Mouse (Mus musculus): ENCODE results near the gene Def6.

Def6 gene

DNA sequence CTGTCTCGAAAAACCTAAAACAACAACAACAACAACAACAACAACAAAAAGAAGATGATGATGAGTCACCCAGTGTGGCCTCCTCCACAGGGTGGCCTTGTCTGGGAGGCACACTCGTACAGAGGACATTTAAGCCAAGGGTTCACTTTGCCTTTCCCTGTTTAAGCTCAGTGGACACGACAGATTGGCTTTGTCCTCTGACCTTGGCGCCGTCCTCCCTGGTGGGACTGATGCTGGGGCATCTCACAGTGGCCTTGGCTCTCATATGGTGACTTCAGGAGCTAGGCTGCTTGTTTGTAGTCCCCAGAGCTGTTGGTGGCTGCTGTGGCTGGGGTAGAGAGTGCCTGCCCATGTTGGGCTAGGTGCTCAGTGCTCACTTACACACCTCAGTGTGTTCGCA is 36.6 kb downstream of the Def6 start:
- DNase-seq = no peak

DNA sequence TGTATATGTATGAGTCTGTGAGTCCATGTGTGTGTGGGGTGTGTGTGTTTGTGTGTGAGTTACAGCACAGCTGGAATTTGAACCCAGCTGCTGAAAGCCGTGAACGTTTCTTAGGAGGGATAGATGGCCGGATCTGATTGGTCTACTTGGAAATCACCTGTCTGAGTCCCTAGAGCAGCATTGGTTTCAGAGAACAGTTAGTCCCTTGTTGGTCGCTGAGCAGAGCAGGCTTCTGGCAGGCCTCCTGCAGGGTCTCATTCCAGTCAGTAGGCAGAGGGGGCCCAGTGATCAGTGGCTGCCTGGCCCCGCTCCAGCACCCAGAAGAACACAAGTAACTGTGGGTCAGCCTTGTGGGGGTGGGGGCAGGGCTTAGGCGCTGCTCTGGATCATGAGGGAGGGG is 37.1 kb downstream of the Def6 start:
- DNase-seq = no peak

DNA sequence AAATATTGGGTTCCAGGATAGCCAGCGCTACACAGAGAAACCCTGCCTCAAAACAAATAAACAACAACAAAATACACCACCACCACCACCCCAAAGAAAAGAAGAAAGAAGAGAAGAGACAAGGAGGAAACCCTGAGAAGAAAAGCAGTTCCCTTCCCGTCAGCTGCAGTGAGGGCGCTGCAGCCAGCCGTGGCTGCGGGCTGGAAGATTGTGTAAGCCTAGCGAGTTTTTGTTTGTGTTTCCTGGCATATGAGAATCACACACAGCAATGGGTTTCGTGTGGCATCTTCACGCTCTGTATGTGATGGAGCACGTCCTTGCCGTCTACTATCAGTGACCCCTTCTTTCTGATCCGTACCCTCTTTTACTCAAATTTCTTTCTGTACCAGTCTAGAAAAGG is 39.1 kb downstream of the Def6 start:
- DNase-seq = no peak

DNA sequence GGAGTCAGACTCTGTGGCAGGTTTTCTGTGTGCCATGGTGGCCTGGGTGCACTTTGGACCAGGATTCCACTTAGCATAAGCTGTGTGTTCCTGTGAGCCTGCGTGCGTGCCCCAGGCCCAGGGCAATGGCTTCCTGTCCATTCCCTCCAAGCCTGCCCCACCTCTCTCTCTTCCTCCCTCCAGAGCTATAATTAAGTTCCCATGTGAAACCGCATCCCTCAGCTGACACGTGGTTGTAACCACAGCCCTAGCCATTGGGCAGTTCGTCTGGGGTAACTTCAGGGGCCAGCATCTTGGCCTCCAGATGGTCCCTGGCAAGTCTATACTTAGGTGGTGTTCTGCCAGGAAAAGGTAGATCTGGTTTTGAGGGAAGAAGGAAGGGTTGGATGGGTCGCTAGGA is 40.0 kb downstream of the Def6 start:
- DNase-seq = no peak

DNA sequence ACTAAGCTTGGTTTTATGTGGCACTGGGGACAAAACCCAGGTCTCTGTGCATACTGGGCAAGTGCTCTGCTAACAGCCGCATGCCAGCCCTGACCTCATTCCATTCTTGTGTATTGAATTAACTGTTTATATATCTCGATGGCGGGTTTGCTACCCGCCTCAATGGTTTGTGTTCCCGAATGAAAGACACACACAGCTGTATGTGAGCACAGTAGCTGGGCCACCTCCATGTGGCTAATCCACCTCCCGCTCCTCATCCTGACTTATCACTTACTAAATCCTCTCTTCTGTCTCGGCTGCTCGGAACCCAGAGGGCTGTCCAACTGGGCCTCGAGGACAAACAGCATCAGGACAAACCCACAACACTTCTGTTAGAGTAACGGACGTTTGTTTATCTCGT is 41.5 kb downstream of the Def6 start:
- DNase-seq = no peak

DNA sequence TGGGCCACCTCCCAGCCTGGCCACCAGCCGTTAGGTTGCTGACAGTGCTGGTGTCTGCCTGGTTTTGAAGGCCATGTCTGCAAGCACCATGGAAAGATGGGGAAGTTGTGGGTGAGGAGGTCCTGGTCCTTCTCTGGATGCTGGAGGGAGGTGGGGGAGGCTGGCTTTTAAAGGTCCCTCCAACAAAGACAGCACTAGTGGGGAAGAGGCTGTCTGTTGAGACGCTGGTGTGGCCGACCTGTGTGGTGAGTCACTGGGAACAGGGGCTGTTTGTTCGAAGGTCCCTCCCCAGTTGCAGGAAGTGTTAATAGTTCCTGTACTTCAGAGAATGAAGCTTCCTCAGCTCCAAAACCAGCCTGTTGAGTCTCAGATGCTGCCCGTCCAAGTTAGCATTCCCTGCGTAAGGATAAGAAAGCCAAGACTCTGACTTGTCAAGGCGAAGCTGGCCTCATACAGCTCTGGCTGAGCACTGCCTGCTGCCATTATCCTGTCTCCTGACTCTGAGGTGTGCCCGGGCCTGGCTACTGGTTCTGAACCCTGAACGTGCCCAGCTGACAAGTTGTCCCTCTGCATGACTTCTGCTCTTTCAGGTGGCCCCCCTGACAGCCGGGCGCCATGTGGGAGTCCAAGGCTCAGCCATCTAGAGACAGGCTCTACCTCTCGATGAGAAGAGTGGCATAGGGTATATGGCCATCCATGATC is 44.2 kb downstream of the Def6 start:
- DNase-seq = no peak

DNA sequence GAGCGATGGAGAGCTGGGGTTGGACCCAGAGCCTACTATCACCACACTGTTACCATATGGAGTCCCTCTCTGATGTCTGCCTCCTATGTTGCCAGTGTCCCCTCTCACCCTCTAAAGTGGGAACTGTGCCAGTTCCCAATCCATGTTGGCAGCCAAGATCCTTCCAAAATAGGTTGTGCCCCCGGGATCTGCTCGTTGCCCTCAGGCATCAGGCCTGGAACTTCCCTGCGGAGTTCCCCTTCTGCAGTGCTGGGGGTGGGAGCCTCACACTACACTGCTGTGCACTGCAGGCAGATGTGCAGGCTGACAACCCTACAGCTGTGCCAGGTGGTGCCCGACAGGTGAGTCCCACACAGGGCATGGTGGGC is 44.7 kb downstream of the Def6 start:
- DNase-seq = no peak

DNA sequence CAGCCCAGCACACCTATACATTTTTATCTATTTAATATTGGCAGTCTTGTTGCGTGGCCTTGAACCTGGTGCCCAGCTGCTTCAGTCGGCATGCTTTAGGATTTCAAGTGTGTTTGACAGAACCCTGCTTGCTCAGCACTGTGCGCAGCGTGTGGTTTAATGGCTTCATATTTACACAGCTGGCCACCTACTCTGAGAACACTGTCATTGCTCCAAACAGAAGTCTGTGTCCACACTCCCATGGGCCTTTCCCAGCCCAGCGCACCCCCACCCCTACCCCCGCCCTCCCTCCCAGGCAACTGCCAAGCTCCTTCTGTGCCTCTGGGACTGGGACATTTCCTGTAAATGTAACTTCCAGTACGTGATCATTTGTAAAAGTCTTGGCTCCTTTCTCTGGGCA is 45.6 kb downstream of the Def6 start:
- DNase-seq = peak; percentile 20

DNA sequence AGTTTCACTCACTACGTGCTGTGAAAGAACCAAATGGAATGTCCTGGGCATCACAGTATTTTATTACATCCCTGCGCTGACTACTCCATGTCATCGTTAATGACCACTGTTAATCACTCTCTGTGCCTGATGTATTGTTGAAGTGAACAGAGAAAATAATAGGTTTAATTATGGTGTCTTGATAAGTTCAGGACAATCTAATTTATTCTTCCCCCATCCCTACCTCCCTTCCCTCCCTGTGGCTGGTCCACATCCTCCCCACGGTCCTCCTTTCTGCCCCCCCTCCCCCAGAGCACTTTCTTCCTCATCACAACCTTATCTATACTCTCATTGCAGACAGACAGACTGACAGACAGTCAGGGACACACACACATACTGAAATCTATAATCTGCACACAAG is 47.2 kb downstream of the Def6 start:
- DNase-seq = no peak

DNA sequence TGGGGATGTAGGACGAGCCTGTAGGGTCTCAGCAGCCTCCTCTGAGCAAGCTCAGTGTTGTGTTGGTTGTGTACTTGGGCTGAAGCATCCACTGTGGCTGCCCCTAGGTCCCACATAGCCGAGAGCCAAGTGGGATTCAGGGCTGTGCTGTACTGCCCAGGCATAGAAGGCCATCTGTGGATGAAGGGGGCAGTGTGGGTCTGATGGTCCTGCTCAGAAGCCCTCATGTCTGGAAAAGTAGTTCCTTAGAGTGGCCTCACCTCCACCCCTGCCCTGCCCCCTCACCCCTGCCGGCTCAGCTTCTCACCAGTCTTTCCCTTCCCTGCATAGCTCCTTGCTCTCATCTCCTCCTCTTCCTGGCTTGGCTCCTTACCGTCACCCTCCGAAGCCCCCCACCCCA is 48.1 kb downstream of the Def6 start:
- no peak for DNase-seq

DNA sequence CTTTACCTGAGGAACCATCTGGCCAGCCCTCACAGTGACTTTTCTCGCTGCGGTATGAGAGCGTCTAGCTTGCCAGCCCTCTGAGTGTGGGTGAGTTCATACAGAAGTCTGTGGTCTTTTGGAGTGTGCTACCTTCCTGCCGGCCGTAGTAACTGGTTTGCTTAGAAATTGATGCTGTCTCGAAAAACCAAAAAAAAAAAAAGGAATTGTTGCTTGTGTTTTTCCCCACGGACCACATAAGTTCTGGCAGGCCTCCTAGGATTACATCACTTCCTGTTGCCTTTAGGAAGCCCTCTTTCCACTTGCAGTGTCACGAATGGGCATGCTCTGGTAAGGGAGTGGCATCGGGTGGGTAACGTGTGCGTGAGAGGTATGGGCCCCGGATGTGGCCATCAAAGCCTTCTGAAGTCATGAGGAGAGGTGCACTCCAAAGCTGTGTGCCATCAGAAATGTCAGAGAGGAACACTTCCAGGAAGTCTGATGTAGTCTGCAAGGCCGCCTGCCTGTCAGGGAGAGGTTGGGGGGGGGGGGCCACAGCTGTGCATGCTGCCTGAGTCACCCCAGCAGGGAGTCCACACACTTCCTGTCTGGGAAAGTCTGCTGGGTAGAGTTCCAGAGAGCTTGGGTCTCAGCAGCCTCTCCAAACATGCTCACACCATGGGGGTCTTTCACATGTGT is 49.2 kb downstream of the Def6 start:
- DNase-seq = peak; percentile 58

DNA sequence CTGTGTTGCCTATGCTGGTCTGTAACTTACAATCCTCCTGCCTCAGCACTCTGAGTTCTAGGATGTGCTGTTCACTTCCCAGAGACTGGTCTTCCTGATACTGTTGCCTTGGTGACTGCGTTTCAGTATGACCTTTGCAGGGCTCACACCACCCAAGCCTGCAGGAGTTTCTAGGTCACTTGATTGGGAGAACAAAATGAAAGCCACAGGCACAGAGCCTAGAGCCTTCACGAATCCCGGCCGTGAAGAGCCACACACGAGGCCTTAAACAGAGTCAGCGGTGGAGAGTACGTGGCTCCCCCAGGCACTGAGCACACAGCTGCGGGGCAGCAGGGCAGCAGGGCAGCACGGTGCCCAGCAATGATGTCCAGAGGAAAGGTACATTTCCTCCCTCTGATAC is 50.7 kb downstream of the Def6 start:
- DNase-seq = no peak

DNA sequence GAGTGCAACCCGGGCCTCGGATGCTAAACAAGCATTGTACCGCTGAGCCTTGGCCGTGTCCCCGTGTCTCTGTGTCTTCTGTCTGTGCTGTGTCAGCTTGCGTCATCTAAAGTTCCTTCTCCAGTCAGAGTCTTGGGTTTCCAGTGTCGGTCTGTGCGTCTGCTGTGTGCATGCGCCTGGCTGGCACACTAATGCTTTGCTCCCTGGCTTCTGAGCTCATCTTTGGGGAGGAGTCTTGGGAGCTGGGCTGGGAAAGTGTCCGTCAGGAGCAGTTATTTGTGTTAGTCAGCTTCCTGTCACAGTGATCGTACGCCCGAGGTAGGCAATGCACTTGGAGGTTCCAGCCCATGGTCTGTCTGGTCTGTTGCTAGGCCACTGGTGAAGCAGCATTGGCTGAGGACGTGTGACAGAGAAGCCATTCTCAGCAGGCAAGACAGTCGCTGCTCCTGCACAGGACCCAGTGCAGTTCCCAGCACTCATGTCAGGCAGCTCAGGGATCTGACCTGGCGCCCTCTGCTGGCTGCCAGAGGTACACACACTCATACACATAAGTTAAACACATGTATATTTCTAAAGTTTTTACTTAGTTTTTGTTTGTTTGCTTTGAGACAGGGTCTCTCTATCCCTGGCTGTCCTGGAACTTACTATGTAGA is 52.4 kb downstream of the Def6 start:
- DNase-seq = no peak

DNA sequence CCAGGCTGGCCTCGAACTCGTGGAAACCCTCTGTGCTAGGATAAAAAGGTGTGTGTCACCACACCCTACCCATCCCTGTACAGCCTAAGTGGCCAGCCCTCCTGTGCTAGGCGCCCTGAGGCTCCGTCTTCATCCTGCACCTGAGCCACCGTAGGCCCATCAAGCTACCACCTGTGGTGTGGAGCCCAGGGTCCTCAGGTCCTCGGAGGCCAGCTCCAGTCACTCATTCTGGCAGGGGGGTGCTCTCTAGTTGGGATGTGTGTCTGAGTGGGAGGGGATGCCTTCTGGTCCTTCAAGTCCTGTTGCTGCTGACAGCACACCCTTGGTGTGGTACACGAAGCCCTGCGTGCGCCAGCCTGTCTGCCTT is 52.9 kb downstream of the Def6 start:
- DNase-seq = no peak

DNA sequence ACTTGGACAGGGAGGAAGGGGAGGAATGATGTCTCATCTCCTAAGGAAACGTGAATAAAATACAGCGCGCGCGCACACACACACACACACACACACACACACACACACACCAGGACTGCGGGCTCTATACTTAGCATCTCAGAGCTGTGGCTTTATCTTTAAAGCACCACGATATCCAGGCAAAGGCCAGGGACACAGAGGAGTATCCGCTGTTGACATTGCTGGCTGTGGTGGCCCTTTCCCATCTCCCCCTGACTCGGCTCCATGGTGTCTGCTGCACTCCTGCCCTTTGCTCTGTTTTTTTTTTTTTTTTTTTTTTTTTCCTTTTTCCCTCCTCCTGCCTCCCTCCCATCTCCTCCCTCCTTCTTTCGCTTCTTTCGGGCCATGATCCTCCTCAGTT is 54.2 kb downstream of the Def6 start:
- DNase-seq = no peak

DNA sequence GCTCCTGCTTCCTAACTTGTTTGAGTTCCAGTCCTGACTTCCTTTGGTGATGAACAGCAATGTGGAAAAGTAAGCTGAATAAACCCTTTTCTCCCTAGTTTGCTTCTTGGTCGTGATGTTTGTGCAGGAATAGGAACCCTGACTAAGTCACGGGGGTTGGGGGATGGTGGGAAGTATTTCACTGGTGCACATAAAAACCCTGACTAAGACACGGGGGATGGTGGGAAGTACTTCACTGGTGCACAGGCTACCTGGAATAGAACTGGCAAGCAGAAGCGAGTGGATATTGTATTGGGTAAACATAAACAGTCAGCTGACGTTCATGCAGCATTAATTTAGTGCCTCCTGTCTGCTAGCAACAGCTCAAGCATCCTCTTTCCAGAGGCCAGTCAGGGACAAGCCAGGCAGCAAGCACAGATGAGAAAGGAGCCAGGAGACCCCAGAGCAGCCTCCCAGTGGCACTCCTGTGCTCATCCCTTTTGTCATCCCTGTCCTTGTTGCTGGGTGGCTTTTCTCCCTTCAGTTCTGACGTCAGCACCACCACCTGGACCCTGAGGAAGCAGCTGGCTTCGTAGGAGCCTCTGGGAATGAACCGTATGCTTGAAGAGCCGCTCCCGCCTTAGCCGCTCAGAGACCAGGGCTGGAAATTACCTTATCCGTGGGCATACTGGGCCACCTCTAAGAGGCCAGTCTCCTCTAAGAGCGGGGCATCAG is 55.8 kb downstream of the Def6 start:
- DNase-seq = no peak

DNA sequence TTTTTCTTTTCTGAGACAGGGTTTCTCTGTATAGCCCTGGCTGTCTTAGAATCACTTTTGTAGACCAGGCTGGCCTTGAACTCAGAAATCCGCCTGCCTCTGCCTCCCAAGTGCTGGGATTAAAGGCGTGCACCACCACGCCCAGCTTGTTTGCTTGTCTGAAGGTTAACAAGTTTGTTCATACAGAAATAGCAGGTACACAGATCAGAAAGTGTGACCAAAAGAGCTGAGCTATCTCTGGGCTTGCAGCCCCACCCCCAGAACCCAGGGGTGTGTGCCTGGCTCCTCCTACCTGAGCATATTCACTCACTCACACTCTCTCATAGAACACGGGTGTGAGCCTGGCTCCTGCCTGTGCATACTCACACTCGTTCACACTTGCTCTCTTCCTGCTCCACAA is 59.7 kb downstream of the Def6 start:
- DNase-seq = no peak

DNA sequence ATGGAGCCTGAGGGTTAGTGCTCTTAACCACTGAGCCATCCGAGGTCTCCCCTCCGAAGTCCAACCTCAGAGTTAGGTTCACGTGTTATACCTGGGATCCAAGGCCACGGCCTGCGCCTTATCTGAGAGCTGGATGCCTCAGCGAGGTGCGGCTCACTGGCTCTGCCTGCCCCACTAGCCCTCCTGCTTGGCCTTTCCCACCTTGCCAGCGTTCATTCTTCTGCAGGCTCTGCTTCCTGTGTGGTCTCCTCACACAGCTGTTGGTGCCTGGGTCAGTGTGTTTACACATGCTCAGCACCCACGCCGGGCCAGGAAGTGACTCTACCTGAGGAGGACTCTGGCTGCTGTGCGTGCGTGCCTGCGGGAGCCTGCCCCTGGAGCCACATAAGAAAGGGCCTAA is 62.6 kb downstream of the Def6 start:
- no peak for DNase-seq

DNA sequence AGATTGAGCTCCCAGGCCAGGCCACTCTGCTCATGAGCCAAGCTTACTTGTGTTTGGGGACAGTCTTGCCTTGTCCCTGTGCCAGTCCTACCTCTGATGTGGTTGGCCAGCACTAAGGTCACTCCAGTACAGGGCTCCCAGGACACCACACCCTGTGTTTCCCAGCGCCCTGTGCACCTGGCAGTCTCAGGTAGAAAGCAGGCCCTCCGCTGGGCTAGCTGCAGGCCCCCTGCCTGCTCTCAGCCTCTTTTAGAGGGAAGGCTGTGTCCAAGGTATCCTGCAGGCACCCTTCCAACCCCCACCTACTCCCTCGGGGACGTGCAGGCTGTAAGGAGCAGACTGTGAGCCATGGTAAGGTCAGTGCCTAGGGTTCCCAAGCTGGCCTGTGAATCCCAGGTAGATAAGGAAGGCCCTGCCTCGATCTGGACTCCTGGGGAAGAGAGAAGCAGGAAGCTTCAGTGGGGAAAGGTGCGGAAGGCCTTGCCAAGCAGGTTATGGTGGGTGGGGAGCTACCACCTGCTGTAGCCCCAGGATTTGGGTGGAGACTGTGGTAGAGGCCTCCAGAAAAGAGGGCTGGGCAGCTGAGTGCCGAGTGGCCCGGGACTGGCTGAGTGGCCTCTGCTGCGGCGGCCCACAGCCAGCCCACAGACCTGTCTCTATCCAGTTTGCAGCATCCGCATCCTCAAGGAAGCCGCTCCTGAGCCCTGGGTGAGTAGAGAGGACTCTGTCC is 64.1 kb downstream of the Def6 start:
- no peak for DNase-seq

DNA sequence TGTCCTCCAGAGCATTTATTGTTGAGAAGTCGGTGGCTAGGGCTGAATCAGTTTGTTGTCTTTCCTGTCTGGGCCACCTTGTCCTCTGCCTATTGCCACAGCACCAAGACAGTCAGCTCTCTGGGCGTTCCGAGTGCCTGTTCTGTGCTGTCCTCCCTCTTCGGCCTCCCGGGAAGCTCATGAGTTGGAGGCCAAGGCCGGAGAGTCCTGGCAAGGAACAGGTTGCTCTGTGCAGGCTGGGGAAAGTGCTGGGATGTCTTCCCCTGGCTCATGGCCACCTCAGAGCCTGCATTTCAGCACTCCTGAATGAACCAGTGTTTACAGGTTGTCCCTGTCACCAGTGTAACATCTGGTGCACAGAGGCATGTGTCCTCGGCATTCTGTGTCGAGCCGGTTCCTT is 64.7 kb downstream of the Def6 start:
- no peak for DNase-seq

DNA sequence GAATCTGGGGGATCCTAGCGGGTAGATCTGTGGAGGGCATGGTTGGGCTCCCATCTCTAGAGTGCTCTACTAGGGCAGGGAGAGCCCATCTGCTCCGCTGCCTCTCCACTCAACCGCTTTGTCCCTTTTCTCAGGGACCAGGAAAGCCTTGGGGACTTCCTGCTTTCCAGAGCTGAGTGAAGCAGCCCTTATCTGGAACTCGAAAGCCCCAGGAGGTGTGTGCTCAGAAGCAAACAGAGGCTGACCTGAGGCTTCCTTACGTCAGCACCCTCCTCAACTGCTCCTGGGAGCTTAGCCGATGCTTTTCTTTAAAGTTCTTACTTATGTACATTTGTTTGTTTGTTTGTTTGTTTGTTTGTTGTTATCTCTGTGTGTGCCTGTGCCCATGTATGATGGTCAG is 65.3 kb downstream of the Def6 start:
- DNase-seq = no peak

DNA sequence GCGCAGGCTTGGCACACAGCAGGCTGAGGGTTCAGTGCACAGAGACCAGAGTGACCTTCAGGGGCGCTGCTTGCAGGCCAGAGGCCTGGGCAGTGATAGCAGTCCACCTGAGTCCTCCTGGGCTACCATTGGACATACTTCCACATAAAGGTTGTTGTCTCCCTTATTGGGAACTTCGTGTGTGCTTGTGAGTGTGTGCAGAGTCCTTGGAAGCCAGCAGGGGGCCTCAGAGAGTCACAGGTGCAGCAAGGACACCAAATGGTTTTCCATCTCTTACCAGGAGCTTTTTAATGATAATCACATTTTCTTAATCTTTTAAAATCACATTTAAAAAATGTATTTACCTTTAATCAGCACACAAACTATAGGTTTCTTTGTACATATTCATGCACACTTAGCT is 67.2 kb downstream of the Def6 start:
- no peak for DNase-seq

DNA sequence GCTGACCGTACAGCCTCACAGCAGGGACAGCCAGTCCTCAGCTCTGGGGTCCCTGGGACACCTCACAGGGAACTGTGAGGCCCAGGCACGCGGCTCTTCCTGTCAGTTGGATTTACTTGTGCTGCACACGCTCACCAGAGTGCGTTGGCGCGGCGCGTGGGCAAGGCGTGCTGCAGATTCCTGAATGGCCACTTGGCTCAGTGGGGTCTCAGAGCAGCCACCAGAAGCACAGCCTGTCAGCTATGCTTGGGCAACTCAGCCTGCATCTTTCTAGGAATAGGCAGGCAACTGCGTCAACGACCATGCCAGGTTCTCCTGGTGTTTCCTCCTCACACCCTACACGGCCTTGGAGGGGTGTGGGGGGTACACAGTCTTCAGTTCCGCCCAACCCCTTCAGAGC is 69.6 kb downstream of the Def6 start:
- no peak for DNase-seq

Data from kidney, adult 11 months (tissue).